Mouse (Mus musculus): ENCODE data around the gene Sox15. TPM values are rescaled to one million over a fixed set of nuclear protein-coding genes. Genes with fewer than 3 reads are reported as not detected.

Sox15 gene
- polyA plus RNA-seq, 1 experiment, result not detected

DNA sequence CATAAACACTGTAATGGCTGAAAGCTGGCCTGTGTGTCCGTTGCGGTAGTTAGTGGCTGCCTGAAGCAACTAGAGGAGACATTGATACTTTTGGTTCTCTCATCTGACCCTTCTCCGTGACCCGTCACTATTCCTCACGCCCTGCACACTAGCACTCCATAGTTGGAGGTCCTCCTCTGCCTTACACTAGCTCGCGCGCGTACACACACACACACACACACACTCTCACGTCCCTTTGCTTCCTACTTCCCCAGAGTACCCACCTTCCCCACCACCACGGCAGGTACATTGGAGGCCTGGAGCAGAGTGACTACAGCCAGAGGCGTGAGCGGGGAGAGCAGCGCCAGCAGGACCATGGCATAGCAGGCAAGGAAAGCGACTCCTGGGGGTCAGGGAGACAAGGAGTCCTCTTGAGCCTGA lies 2.4 kb downstream of the Sox15 start:
- no peaks in the 10 kb centered on the region for H3K9me3 ChIP-seq (ENCODE audit: control insufficient read depth, low read length)
- H3K4me3 ChIP-seq (replicated peaks), result no peak overlapping the region
- H3K27me3 ChIP-seq (ENCODE audit: control insufficient read depth), result no peaks in the 10 kb centered on the region
- H3K4me1 ChIP-seq (ENCODE audit: control insufficient read depth), result peaks cover 67% of the 10 kb centered on the region
- peaks cover 71% of the 10 kb centered on the region for H3K36me3 ChIP-seq (ENCODE audit: control insufficient read depth)
- no peak for TF ChIP-seq GATA1 (IDR thresholded peaks at IDR 0.05; ENCODE audit: low read length)
- TF ChIP-seq TAL1 (IDR thresholded peaks at IDR 0.05; ENCODE audit: low read length), result no peak

DNA sequence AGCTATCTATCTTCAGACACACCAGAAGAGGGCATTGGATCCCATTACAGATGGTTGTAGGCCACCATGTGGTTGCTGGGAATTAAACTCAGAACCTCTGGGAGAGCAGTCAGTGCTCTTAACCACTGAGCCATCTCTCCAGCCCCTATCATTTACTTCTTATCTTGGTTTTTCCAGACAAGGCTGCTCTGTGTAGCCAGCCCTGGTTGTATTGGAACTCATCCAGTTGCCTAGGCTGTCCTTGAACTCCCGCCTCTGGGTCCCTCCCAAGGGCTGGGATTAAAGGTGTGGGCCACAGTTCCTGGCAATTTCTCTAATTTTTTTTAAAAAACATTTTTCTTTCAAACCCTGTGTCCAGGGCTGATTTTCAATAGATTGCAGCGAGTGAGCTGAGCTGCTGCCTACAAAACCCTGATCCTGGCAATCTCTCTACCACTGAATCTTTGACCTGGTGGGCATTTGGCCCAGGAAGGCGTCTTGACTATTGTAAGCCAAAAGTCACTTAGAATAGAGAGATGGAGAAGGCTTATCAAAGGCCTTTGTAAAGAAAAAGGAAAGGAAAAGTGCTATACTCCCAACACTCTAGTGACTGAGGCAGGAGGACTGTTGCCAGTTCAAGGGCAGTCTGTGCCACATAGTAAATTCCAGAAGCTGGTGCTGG lies 6.2 kb downstream of the Sox15 start:
- peak overlapping the region; percentile 87 for H3K4me3 ChIP-seq (replicated peaks)
- TF ChIP-seq GATA1 (IDR thresholded peaks at IDR 0.05; ENCODE audit: low read length), result no peak
- no peak for TF ChIP-seq TAL1 (IDR thresholded peaks at IDR 0.05; ENCODE audit: low read length)
- no peaks in the 10 kb centered on the region for H3K9me3 ChIP-seq (ENCODE audit: control insufficient read depth, low read length)
- H3K4me1 ChIP-seq (ENCODE audit: control insufficient read depth), result peaks cover 71% of the 10 kb centered on the region
- no peaks in the 10 kb centered on the region for H3K27me3 ChIP-seq (ENCODE audit: control insufficient read depth)
- peaks cover 71% of the 10 kb centered on the region for H3K36me3 ChIP-seq (ENCODE audit: control insufficient read depth)

DNA sequence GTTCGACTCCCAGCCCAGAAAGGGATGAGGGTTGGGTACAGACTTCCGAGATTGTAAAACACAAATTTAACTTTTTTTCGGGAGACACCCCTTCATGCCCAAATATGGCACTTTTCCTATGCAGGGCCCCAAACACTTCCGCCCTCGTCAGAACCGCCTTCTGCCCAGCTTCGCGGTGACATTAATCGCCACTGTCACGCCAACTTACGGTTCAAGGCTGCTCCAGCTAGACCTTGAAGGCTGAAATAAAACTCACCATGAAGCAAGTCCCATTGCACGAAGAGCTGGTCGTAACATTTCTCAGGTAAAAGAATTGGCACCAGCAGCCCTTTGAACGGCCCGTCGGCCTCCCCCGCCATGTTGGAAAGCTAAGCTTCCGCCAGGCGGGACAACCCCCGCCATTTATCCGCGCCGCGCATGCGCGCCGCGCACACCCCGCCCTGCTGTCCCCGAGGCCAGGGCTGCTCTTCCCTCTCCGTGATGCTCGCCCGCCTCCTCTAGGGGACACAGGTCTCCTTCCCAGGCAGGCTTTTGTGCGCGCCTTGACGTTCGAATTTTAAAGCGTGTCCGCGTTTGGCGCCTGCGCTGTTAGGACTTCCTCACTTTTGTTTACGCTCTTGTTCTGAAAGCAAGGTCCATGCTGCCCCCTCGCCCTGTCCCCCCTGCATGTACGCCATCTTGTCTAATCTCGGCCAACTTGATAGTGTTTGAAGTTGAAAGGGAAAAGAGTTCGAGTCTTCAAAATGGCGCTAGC lies 7.3 kb downstream of the Sox15 start, which contains the start of gene Mpdu1:
Gene Mpdu1, minus strand, starts transcription at position 430 of the 754 bp plus-strand sequence.
- H3K4me3 ChIP-seq (replicated peaks), result peak within 1 kb of the TSS; percentile 87
- TF ChIP-seq TAL1 (IDR thresholded peaks at IDR 0.05; ENCODE audit: low read length) (no peak), GATA1 (IDR thresholded peaks at IDR 0.05; ENCODE audit: low read length) (no peak)
- H3K9me3 ChIP-seq (ENCODE audit: control insufficient read depth, low read length), result no peaks in the 10 kb centered on the region
- H3K36me3 ChIP-seq (ENCODE audit: control insufficient read depth), result peaks cover 70% of the 10 kb centered on the region
- no peaks in the 10 kb centered on the region for H3K27me3 ChIP-seq (ENCODE audit: control insufficient read depth)
- H3K4me1 ChIP-seq (ENCODE audit: control insufficient read depth), result peaks cover 65% of the 10 kb centered on the region

DNA sequence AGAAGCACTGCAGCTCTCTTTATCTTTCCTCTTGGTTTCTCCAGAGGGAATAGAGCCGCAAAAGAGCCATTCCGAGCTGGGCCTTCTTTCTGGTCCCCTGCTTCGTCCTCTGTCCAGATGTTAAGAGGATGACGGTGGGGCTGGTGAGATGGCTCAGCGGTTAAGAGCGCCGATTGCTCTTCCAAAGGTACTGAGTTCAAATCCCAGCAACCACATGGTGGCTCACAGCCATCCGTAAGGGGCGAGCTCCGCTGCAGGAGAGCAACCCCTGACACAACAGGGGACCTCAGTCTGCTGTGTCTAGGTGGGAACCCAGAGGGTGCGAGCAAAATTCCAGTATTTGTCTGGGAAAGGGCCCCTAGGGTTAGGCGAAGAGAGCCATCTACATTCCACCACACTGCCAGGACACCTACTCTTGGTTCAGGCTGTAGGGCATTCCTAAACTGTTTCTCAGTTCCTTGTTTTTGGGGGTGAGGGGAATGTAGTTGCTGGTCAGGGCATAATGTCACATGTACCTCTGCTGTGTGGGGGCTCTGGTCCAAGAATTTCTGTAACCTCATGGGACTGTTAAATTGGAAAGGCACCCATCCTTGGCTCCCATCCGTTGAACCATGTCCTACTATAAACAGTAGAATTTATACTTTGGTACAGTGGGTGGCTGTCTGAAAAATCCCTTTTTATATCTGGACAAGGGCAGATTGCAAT lies 8.0 kb downstream of the Sox15 start:
- peaks cover 67% of the 10 kb centered on the region for H3K4me1 ChIP-seq (ENCODE audit: control insufficient read depth)
- H3K36me3 ChIP-seq (ENCODE audit: control insufficient read depth), result peaks cover 70% of the 10 kb centered on the region
- TF ChIP-seq TAL1 (IDR thresholded peaks at IDR 0.05; ENCODE audit: low read length), result no peak
- TF ChIP-seq GATA1 (IDR thresholded peaks at IDR 0.05; ENCODE audit: low read length), result no peak
- no peaks in the 10 kb centered on the region for H3K9me3 ChIP-seq (ENCODE audit: control insufficient read depth, low read length)
- peak overlapping the region; percentile 87 for H3K4me3 ChIP-seq (replicated peaks)
- H3K27me3 ChIP-seq (ENCODE audit: control insufficient read depth), result no peaks in the 10 kb centered on the region

DNA sequence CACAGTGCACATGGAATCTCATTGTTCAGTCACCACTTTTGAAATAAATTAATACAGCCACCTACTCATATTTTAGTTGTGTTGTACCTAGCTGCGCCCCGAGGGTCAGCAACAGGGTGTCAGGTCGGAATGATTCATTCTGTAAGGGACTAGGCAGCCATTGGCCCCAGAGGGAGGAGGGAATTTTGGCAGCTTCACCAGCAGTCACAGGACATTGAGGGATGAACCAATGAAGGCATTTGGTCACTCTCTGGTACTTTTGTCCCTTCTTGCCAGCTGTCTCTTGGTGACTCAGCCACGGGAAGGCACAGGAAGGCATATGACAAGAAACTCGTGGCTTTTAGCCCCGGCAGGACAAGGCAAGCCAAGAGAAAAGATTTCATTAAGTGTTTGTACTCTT lies 8.7 kb downstream of the Sox15 start:
- peaks cover 70% of the 10 kb centered on the region for H3K36me3 ChIP-seq (ENCODE audit: control insufficient read depth)
- no peaks in the 10 kb centered on the region for H3K27me3 ChIP-seq (ENCODE audit: control insufficient read depth)
- no peak for TF ChIP-seq GATA1 (IDR thresholded peaks at IDR 0.05; ENCODE audit: low read length)
- TF ChIP-seq TAL1 (IDR thresholded peaks at IDR 0.05; ENCODE audit: low read length), result no peak
- H3K4me1 ChIP-seq (ENCODE audit: control insufficient read depth), result peaks cover 66% of the 10 kb centered on the region
- H3K4me3 ChIP-seq (replicated peaks), result peak overlapping the region; percentile 87
- no peaks in the 10 kb centered on the region for H3K9me3 ChIP-seq (ENCODE audit: control insufficient read depth, low read length)

DNA sequence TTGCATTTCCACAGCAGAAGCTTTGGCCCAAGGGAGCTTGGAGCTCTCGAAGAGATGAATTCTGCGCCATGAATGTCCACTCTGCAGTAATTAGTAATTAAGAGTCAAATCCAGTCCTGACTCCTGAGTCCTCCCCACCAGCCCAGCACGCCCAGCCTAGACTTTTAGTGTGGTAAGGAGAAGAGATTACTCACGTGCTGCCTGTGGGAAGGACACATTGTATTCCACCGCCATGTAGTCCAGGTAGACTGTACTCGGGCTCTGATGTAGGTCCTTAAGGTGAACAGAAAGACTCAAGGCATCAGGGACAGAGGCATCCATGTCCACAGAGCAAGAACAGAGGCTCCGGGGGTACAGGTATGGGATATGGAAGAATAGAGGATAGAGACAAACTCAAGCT lies 9.7 kb downstream of the Sox15 start:
- Histone ChIP-seq H3K4me1 (ENCODE audit: control insufficient read depth) (peaks cover 75% of the 10 kb centered on the region), H3K9me3 (ENCODE audit: control insufficient read depth, low read length) (no peaks in the 10 kb centered on the region), H3K36me3 (ENCODE audit: control insufficient read depth) (peaks cover 75% of the 10 kb centered on the region), H3K27me3 (ENCODE audit: control insufficient read depth) (no peaks in the 10 kb centered on the region), H3K4me3 (replicated peaks) (no peak overlapping the region)
- TF ChIP-seq GATA1 (IDR thresholded peaks at IDR 0.05; ENCODE audit: low read length) (no peak), TAL1 (IDR thresholded peaks at IDR 0.05; ENCODE audit: low read length) (no peak)

DNA sequence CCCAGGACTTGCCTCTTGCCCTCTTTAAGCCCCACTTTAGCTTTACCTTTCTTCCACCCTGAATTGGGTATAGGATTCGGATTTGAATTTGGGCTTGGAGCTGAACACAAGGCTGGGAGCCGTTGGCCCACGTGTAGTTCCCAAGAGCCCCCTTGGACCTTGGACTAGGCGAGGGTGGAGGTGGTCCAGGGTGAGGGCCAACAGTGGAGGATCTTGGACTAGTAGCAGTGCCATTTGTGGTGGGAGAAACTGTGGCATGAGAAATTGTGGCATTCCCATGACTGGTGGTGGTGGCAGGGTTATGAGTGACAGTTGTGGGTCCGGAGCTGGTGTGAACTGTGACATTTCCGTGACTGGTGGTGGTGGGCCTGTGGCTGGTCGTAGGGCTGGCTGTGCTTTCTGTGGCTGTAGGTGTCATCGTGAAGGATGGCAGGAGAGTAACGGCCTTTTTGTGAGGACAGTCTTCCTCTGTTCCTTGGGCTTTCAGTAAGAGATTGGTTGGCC lies 10.4 kb downstream of the Sox15 start:
- H3K4me3 ChIP-seq (replicated peaks), result no peak overlapping the region
- no peaks in the 10 kb centered on the region for H3K27me3 ChIP-seq (ENCODE audit: control insufficient read depth)
- no peak for TF ChIP-seq TAL1 (IDR thresholded peaks at IDR 0.05; ENCODE audit: low read length)
- no peak for TF ChIP-seq GATA1 (IDR thresholded peaks at IDR 0.05; ENCODE audit: low read length)
- peaks cover 75% of the 10 kb centered on the region for H3K36me3 ChIP-seq (ENCODE audit: control insufficient read depth)
- no peaks in the 10 kb centered on the region for H3K9me3 ChIP-seq (ENCODE audit: control insufficient read depth, low read length)
- H3K4me1 ChIP-seq (ENCODE audit: control insufficient read depth), result peaks cover 75% of the 10 kb centered on the region

DNA sequence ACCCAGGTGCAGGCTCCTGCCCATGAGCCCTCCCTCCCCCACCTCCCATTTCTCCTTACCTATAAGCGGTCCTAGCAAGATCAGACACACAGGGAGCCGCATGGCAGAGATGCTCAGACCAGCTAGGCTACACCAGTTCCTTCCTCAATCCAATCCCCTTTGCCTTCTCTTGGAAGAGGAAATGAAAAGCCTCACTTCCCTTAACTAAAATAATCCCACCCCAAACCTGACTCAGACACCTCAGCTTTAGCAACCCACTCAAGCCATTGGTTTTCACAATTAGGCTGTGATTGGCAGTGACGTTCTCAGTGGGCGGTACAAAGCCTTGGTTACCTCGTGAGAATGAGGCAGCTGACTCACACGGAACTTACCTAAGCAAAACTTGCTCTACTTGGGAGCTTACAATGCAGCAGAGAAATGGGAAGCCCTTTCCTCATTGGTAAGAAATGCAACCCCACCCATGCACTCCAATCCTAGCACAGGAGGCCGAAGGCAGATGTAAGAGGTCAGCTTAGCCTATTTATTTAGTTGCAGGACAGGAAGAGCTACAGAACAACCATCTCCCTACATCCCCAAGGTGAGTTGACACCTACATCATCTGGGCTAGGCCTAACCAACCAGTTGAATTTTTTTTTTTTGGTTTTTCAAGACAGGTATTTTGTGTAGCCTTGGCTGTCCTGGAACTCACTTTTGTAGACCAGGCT lies 11.0 kb downstream of the Sox15 start, which contains the start of gene Cd68:
Gene Cd68, minus strand, starts transcription at position 193 of the 704 bp plus-strand sequence.
- peaks cover 81% of the 10 kb centered on the region for H3K36me3 ChIP-seq (ENCODE audit: control insufficient read depth)
- H3K4me3 ChIP-seq (replicated peaks), result no peak within 1 kb of the TSS
- H3K27me3 ChIP-seq (ENCODE audit: control insufficient read depth), result no peaks in the 10 kb centered on the region
- peaks cover 76% of the 10 kb centered on the region for H3K4me1 ChIP-seq (ENCODE audit: control insufficient read depth)
- no peaks in the 10 kb centered on the region for H3K9me3 ChIP-seq (ENCODE audit: control insufficient read depth, low read length)
- no peak for TF ChIP-seq GATA1 (IDR thresholded peaks at IDR 0.05; ENCODE audit: low read length)
- TF ChIP-seq TAL1 (IDR thresholded peaks at IDR 0.05; ENCODE audit: low read length), result no peak
